Mouse (Mus musculus): ENCODE results near the gene Dip2c. TPM values are rescaled to one million over a fixed set of nuclear protein-coding genes. Genes with fewer than 3 reads are reported as not detected.

Dip2c gene
- 2.0 and 2.4 TPM in 2 replicates for polyA plus RNA-seq (2012; rRNA removed)

DNA sequence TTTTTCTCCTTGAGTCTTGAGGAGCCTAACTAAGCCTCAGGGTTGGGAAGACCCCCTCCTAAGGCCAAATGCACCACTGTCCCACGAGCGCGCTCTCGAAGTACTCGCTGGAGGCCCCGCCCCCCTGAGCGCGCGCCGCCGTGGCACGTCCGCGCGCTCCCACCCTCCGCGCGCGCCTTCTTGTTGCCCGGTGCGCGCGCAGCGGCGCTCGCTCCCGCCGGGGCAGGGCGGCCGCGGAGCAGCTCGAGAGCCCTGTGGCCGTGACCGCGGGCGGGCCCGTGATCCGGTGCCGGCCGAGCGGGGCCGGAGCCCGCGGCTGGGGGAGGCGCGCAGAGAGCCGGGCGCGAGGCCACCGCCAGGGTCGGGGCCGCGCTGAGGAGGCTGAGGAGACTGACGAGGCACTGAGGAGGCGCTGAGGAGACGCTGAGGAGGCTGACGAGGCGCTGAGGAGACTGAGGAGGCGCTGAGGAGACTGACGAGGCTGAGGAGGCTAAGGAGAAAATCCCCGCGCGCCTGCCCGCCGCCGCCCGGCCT is at the start of gene Dip2c:
TSS of gene Dip2c (plus strand) at position 207 of the 534 bp plus-strand sequence.

Other genes starting within 250 kb of the Dip2c start
- 9.1 and 9.3 TPM in 2 replicates for gene Larp4b, start 182.6 kb upstream of the Dip2c start, polyA plus RNA-seq (2012; rRNA removed)

Data from stomach, adult 2 months (tissue).